Mouse (Mus musculus) megakaryocyte progenitor cell, adult 5-6 weeks (primary cell): ENCODE data around the gene Ppp6r2. TPM values are rescaled to one million over a fixed set of nuclear protein-coding genes. Genes with fewer than 3 reads are reported as not detected.

Experiments used
- ATAC-seq: replicated peaks from 2 replicates; pipeline ENCODE4 v1.8.0; 2016; ENCODE audit warnings: mild to moderate bottlenecking, moderate TSS enrichment, inconsistent platforms; ENCODE audit not compliant: poor library complexity
- total RNA-seq, 2 experiments: library from RNA; stranded (forward) in 1 of 2; stranded (reverse) in 1 of 2; fragments of 157-497, 149-512 nt in 1 of 2; fragments of 200-1000 nt in 1 of 2; gene quantifications; 2 replicates each; pipeline versions ENCODE4 v1.2.3 to v1.2.4; 2015 to 2017

Ppp6r2 gene
- total RNA-seq, 2 experiments from 2014 or later, result 11.2 to 11.8 TPM

GRCm38 (mm10) chr15:89241025-89241424, 29.7 kb downstream of the Ppp6r2 start:
- no peak for ATAC-seq

GRCm38 (mm10) chr15:89249063-89249462, 37.7 kb downstream of the Ppp6r2 start:
- ATAC-seq, result peak; percentile 64

GRCm38 (mm10) chr15:89255330-89255729, 44.0 kb downstream of the Ppp6r2 start:
- ATAC-seq, result no peak

GRCm38 (mm10) chr15:89258997-89259396, 47.6 kb downstream of the Ppp6r2 start:
- no peak for ATAC-seq

- no peak for ATAC-seq
Observed at GRCm38 (mm10) chr15:89264485-89264884, 53.1 kb downstream of the Ppp6r2 start.

- no peak for ATAC-seq
Observed at GRCm38 (mm10) chr15:89275497-89275896, 64.1 kb downstream of the Ppp6r2 start.

GRCm38 (mm10) chr15:89277366-89277765, 66.0 kb downstream of the Ppp6r2 start:
- no peak for ATAC-seq

GRCm38 (mm10) chr15:89282546-89282945, 71.2 kb downstream of the Ppp6r2 start:
- ATAC-seq, result no peak

- no peak for ATAC-seq
Observed at GRCm38 (mm10) chr15:89284094-89284493, 72.7 kb downstream of the Ppp6r2 start.

GRCm38 (mm10) chr15:89285004-89285403, 73.7 kb downstream of the Ppp6r2 start:
- ATAC-seq, result peak; percentile 72

GRCm38 (mm10) chr15:89285478-89285877, 74.1 kb downstream of the Ppp6r2 start:
- peak; percentile 81 for ATAC-seq

GRCm38 (mm10) chr15:89286114-89286513, 74.8 kb downstream of the Ppp6r2 start:
- ATAC-seq, result peak; percentile 6; the same call in 1 of the 2 replicates

- no peak for ATAC-seq
Observed at GRCm38 (mm10) chr15:89286582-89286981, 75.2 kb downstream of the Ppp6r2 start.

GRCm38 (mm10) chr15:89288227-89288767, 76.9 kb downstream of the Ppp6r2 start:
- no peak for ATAC-seq

- no peak for ATAC-seq
Observed at GRCm38 (mm10) chr15:89289455-89289854, 78.1 kb downstream of the Ppp6r2 start.

- ATAC-seq, result peak; percentile 63
Observed at GRCm38 (mm10) chr15:89291521-89291920, 80.2 kb downstream of the Ppp6r2 start.

GRCm38 (mm10) chr15:89292795-89293194, 81.4 kb downstream of the Ppp6r2 start:
- ATAC-seq, result no peak

- ATAC-seq, result no peak
Observed at GRCm38 (mm10) chr15:89293778-89294177, 82.4 kb downstream of the Ppp6r2 start.

- ATAC-seq, result peak; percentile 62
Observed at GRCm38 (mm10) chr15:89295580-89296165, 84.3 kb downstream of the Ppp6r2 start.

GRCm38 (mm10) chr15:89296465-89296864, 85.1 kb downstream of the Ppp6r2 start:
- no peak for ATAC-seq

- no peak for ATAC-seq
Observed at GRCm38 (mm10) chr15:89297695-89298094, 86.3 kb downstream of the Ppp6r2 start.

- no peak for ATAC-seq
Observed at GRCm38 (mm10) chr15:89300180-89300579, 88.8 kb downstream of the Ppp6r2 start.

- ATAC-seq, result no peak
Observed at GRCm38 (mm10) chr15:89300600-89300999, 89.2 kb downstream of the Ppp6r2 start.
